Mouse (Mus musculus) T-helper 2 cell (primary cell): Measurements from ENCODE around the gene Abca4.
"Not testable (repeated sequence)": the region's sequence is repeated elsewhere in the genome, so short reads cannot be mapped to it uniquely, and the experiment has no call there.

ENCODE experiments used
- in situ Hi-C: fragments of 300-600 bp; cut with MboI, MseI; formaldehyde crosslinking; loops from one replicate; pipeline ENCODE4 v1.15.1; 2025; ENCODE audit warnings: high pct_unique_total_duplicates

Gene Abca4

GRCm38 (mm10) chr3:122208296-122209225 is 164.3 kb downstream of the Abca4 start:
- in situ Hi-C loops = no loop called here

GRCm38 (mm10) chr3:122209511-122209910 is 165.3 kb downstream of the Abca4 start:
- in situ Hi-C loops = no loop called here

GRCm38 (mm10) chr3:122210434-122210833 is 166.2 kb downstream of the Abca4 start:
- in situ Hi-C loops = no loop called here

GRCm38 (mm10) chr3:122210846-122211245 is 166.6 kb downstream of the Abca4 start:
- in situ Hi-C loops = no loop called here

GRCm38 (mm10) chr3:122211446-122212125 is 167.3 kb downstream of the Abca4 start:
- in situ Hi-C loops = no loop called here

- in situ Hi-C loops = no loop called here
Measured at GRCm38 (mm10) chr3:122221240-122222036, 177.2 kb downstream of the Abca4 start.

GRCm38 (mm10) chr3:122226972-122227371 is 182.7 kb downstream of the Abca4 start:
- in situ Hi-C loops = not testable (repeated sequence)
